Comparison of ENCODE assay signal across 8 mouse cellular contexts in genomic region chr3:101300271-101301071, GRCm38 (mm10). TPM values are rescaled to one million over a fixed set of nuclear protein-coding genes. Genes with fewer than 3 reads are reported as not detected.
DNase-seq lines count a peak whose midpoint lies in the region; ATAC-seq and TF ChIP-seq lines count a peak whose summit lies in the region.

No protein-coding gene starts in this region.

- H3K4me3 ChIP-seq in gastrocnemius, adult 2 months, result peak overlapping the region; percentile 53
- 0 out of 2 replicates have a peak overlapping the region, but pooled peaks have one; percentile 5 for H3K4me3 ChIP-seq in bone marrow macrophage, adult 2 months (ENCODE audit: insufficient read depth, low read length)
- H3K4me3 ChIP-seq in heart, embryonic 10.5 days, result peak overlapping the region; percentile 41
- peak overlapping the region; percentile 30 for H3K4me3 ChIP-seq in layer of hippocampus, adult 2 months
- peak overlapping the region; percentile 22 for H3K4me3 ChIP-seq in stomach, embryonic 15.5 days (replicated peaks)

- H3K4me1 ChIP-seq in bone marrow macrophage, adult 2 months (ENCODE audit: control insufficient read depth, insufficient read depth, low read length), result 0 out of 2 replicates have a peak, but pooled peaks cover 2% of the 10 kb centered on the region
- H3K4me1 ChIP-seq in heart, embryonic 10.5 days, result peaks cover 15% of the 10 kb centered on the region
- peaks cover 4% of the 10 kb centered on the region; the same call in 1 of the 2 replicates for H3K4me1 ChIP-seq in stomach, embryonic 15.5 days

- no peak for TF ChIP-seq POLR2A in bone marrow macrophage, adult 2 months (IDR thresholded peaks at IDR 0.05; ENCODE audit: borderline replicate concordance, low read depth, low read length)

- peak; percentile 50 for DNase-seq in gastrocnemius, adult 2 months
- DNase-seq in gastrocnemius, postnatal 25 days, result no peak
- DNase-seq in heart, embryonic 10.5 days (ENCODE audit: low spot score), result no peak
- DNase-seq in layer of hippocampus, adult 2 months (ENCODE audit: low spot score in 2 of 2), result peak; percentile 58 to 59
- DNase-seq in cerebellum, adult 9-11 months, result no peak

- no peak overlapping the region for H3K9ac ChIP-seq in stomach, embryonic 15.5 days

- no peak for TF ChIP-seq CTCF in gastrocnemius, adult 2 months (IDR thresholded peaks at IDR 0.05)
- TF ChIP-seq CTCF in bone marrow macrophage, adult 2 months (IDR thresholded peaks at IDR 0.05; ENCODE audit: low read depth, low read length), result no peak
- TF ChIP-seq CTCF in layer of hippocampus, adult 2 months (conservative IDR thresholded peaks at IDR 0.05), result peak; percentile 20; the same call in 1 of the 2 replicates

- peak overlapping the region; percentile 47 for H3K4me2 ChIP-seq in stomach, embryonic 15.5 days

- intact Hi-C loops in gastrocnemius, adult 2 months (cut with DNase I), result loop anchor here (5.0 to 10.0 kb wide), 2 partner anchors 72 to 514 kb away; no protein-coding TSS in a partner anchor

- H3K27ac ChIP-seq in gastrocnemius, adult 2 months, result peak overlapping the region; percentile 55
- H3K27ac ChIP-seq in bone marrow macrophage, adult 2 months (ENCODE audit: insufficient read depth, low read depth, low read length), result no peak overlapping the region
- peak overlapping the region; percentile 76 for H3K27ac ChIP-seq in heart, embryonic 10.5 days
- H3K27ac ChIP-seq in layer of hippocampus, adult 2 months, result peak overlapping the region; percentile 88
- H3K27ac ChIP-seq in stomach, embryonic 15.5 days, result no peak overlapping the region

- 26% methylated on average over 23 of the region's 23 CpGs for WGBS in heart, embryonic 10.5 days
- 21% methylated on average over 23 of the region's 23 CpGs for WGBS in stomach, embryonic 15.5 days

- H3K36me3 ChIP-seq in heart, embryonic 10.5 days, result no peaks in the 10 kb centered on the region
- no peaks in the 10 kb centered on the region for H3K36me3 ChIP-seq in stomach, embryonic 15.5 days

- no peaks in the 10 kb centered on the region for H3K9me3 ChIP-seq in heart, embryonic 10.5 days
- no peaks in the 10 kb centered on the region for H3K9me3 ChIP-seq in stomach, embryonic 15.5 days

- H3K27me3 ChIP-seq in heart, embryonic 10.5 days (ENCODE audit: insufficient read depth, poor library complexity, severe bottlenecking), result no peaks in the 10 kb centered on the region
- H3K27me3 ChIP-seq in stomach, embryonic 15.5 days (replicated peaks), result no peaks in the 10 kb centered on the region

- ATAC-seq in megakaryocyte progenitor cell, adult 5-6 weeks (replicated peaks; ENCODE audit: poor library complexity), result peak; percentile 45
- ATAC-seq in stomach, embryonic 15.5 days (ENCODE audit: insufficient read depth, low FRiP score, low read depth), result no peak

RNA-seq across cellular contexts. Expression of gene Cd2, which starts 12.7 kb away (rescaled TPM):
- not detected for total RNA-seq in gastrocnemius, adult 2 months (2021)
- under 1 TPM in 1 of 2 experiments, not detected in 1; 0.29 TPM for total RNA-seq in gastrocnemius, postnatal 25 days (2021)
- not detected in 2 replicates for polyA plus RNA-seq in bone marrow macrophage, adult 2 months (2012; ENCODE audit: insufficient read depth, insufficient read length, missing spikeins)
- polyA plus RNA-seq in heart, embryonic 10.5 days (2016; fragmentation: Nextera tagmentation; extraction: Ambion mirVana), result 0.23 and 0.38 TPM in 2 replicates
- total RNA-seq in layer of hippocampus, adult 2 months (2021), result not detected
- total RNA-seq in megakaryocyte progenitor cell, adult 5-6 weeks (2015), result not detected in 2 replicates
- not detected in 2 replicates for total RNA-seq in megakaryocyte progenitor cell, adult 5-6 weeks (2017)
- 0.14 TPM in 1 of 2 replicates, not detected in the other for polyA plus RNA-seq in stomach, embryonic 15.5 days (2015; fragmentation: Nextera tagmentation; extraction: Ambion mirVana)

Comparison
In these comparisons a context has a peak if more than half of its experiments do, and no peak if none do; other contexts are left out.
1. DNase-seq: peak in gastrocnemius, adult 2 months (single experiment) and layer of hippocampus, adult 2 months (2 of 2); none in gastrocnemius, postnatal 25 days (single experiment), heart, embryonic 10.5 days (single experiment) and cerebellum, adult 9-11 months (single experiment).
2. H3K27ac ChIP-seq: peak in gastrocnemius, adult 2 months (single experiment), heart, embryonic 10.5 days (single experiment) and layer of hippocampus, adult 2 months (single experiment); none in bone marrow macrophage, adult 2 months (single experiment) and stomach, embryonic 15.5 days (single experiment).
3. Peak in every context shown above with its lines, with median percentiles within 50 percentile points of each other: H3K4me3 ChIP-seq.